Comparison of ENCODE assay signal across 10 mouse cellular contexts in genomic region chr17:48045631-48046030, GRCm38 (mm10). TPM values are rescaled to one million over a fixed set of nuclear protein-coding genes. Genes with fewer than 3 reads are reported as not detected.
DNase-seq lines count a peak whose midpoint lies in the region; ATAC-seq and TF ChIP-seq lines count a peak whose summit lies in the region.
"Had no signal": no experiment of that assay in that cellular context is flagged by ENCODE, and none has a peak within 500 bp of the region (broad histone marks: within the 10 kb centered on the region; RNA-seq: fewer than 3 reads in every experiment).

No protein-coding gene starts in this region.

- no peaks in the 10 kb centered on the region for H3K27me3 ChIP-seq in kidney, adult 2 months (replicated peaks; ENCODE audit: control insufficient read depth, insufficient read depth, low read length)
- H3K27me3 ChIP-seq in kidney, embryonic 16.5 days (ENCODE audit: insufficient read depth, low read length) = no peaks in the 10 kb centered on the region; the same call in 1 of the 2 replicates
- peaks cover 3% of the 10 kb centered on the region for H3K27me3 ChIP-seq in Patski
- H3K27me3 ChIP-seq in liver, embryonic 14.5 days (ENCODE audit: control insufficient read depth, insufficient read depth, low read length) = no peaks in the 10 kb centered on the region
- H3K27me3 ChIP-seq: neural tube, embryonic 12.5 days had no signal

- TF ChIP-seq POLR2A in kidney, adult 2 months (IDR thresholded peaks at IDR 0.05; ENCODE audit: low read depth, low read length) = no peak

- TF ChIP-seq CTCF in kidney, adult 2 months (conservative IDR thresholded peaks at IDR 0.05; ENCODE audit: insufficient read depth, insufficient read length, low read depth, low read length) = peak; percentile 60
- peak; percentile 78 for TF ChIP-seq CTCF in Patski (IDR thresholded peaks at IDR 0.05)
- peak; percentile 86 for TF ChIP-seq CTCF in liver, embryonic 14.5 days (IDR thresholded peaks at IDR 0.05; ENCODE audit: low read depth)

- H3K36me3 ChIP-seq in kidney, adult 2 months (ENCODE audit: control insufficient read depth, insufficient read depth, low read length) = no peaks in the 10 kb centered on the region
- no peaks in the 10 kb centered on the region for H3K36me3 ChIP-seq in kidney, embryonic 16.5 days (ENCODE audit: insufficient read depth, low read length)
- H3K36me3 ChIP-seq in liver, embryonic 14.5 days (replicated peaks; ENCODE audit: control insufficient read depth, insufficient read depth, low read depth) = no peaks in the 10 kb centered on the region
- H3K36me3 ChIP-seq: heart, embryonic 13.5 days; neural tube, embryonic 12.5 days had no signal

- no peak for TF ChIP-seq EP300 in liver, embryonic 14.5 days (IDR thresholded peaks at IDR 0.05; ENCODE audit: low read depth)

- POLR2A ChIA-PET in Patski (lab: Charles Lee) = no interaction called here

- CTCF ChIA-PET in Patski (lab: Charles Lee) = interaction anchor here (0.8 to 1.2 kb wide), 2 partner anchors 12 to 55 kb away, joined by 3 to 4 read pairs; no protein-coding TSS in a partner anchor

- in situ Hi-C loops in Patski (cut with MboI; ENCODE audit: low pct_unique_long_range_greater_than_20kb) = loop anchor here (10.0 kb wide), 1 partner anchor 161 kb away; no protein-coding TSS in a partner anchor

- H3K9me3 ChIP-seq in kidney, embryonic 16.5 days (ENCODE audit: low read length) = no peaks in the 10 kb centered on the region
- H3K9me3 ChIP-seq in liver, embryonic 14.5 days (ENCODE audit: control insufficient read depth, low read length) = no peaks in the 10 kb centered on the region
- H3K9me3 ChIP-seq: heart, embryonic 13.5 days; neural tube, embryonic 12.5 days had no signal

- DNase-seq in kidney, adult 2 months = peak; percentile 65
- DNase-seq in Patski (ENCODE audit: low read depth, low spot score) = no peak
- DNase-seq in cerebellum, postnatal 10 days = peak; percentile 84 to 91
- DNase-seq in liver, embryonic 14.5 days (ENCODE audit: low read depth in 3 of 3, low spot score in 3 of 3) = peak; percentile 30 to 45 (median 35)
- DNase-seq in right cerebral cortex, postnatal 14 days = peak; percentile 78
- DNase-seq in urinary bladder, postnatal 4 days (ENCODE audit: low spot score in 2 of 2) = peak; percentile 51 to 87

- H3K4me1 ChIP-seq in kidney, adult 2 months (ENCODE audit: control insufficient read depth, insufficient read depth, low read length) = no peaks in the 10 kb centered on the region
- H3K4me1 ChIP-seq in kidney, embryonic 16.5 days (ENCODE audit: insufficient read depth, low read length) = peaks cover 13% of the 10 kb centered on the region
- peaks cover 0 to 5% of the 10 kb centered on the region in 2 experiments; a peak in 1 of 4 replicates for H3K4me1 ChIP-seq in liver, embryonic 14.5 days (replicated peaks; ENCODE audit: control insufficient read depth in 2 of 2, insufficient read depth in 2 of 2, low read length in 1 of 2)

- no peak overlapping the region for H3K4me2 ChIP-seq in kidney, embryonic 16.5 days (replicated peaks; ENCODE audit: low read depth, low read length)
- H3K4me2 ChIP-seq in liver, embryonic 14.5 days (ENCODE audit: low read depth) = no peak overlapping the region
- H3K4me2 ChIP-seq: heart, embryonic 13.5 days; neural tube, embryonic 12.5 days had no signal

- 44% methylated on average over 4 of the region's 4 CpGs for WGBS in kidney, adult 2 months
- 41% methylated on average over 4 of the region's 4 CpGs for WGBS in kidney, embryonic 16.5 days
- 25% methylated on average over 4 of the region's 4 CpGs for WGBS in liver, embryonic 14.5 days (ENCODE audit: insufficient replicate concordance)

- no peak overlapping the region for H3K4me3 ChIP-seq in kidney, adult 2 months (ENCODE audit: insufficient read depth, low read depth, low read length)
- H3K4me3 ChIP-seq in kidney, embryonic 16.5 days (ENCODE audit: low read length) = no peak overlapping the region
- H3K4me3 ChIP-seq in liver, embryonic 14.5 days (ENCODE audit: insufficient read depth in 1 of 2, low read depth in 2 of 2, low read length in 2 of 2) = no peak overlapping the region
- H3K4me3 ChIP-seq: heart, embryonic 13.5 days; neural tube, embryonic 12.5 days had no signal

- H3K27ac ChIP-seq in kidney, adult 2 months (ENCODE audit: insufficient read depth, low read depth, low read length) = no peak overlapping the region
- H3K27ac ChIP-seq in kidney, embryonic 16.5 days (ENCODE audit: low read length) = no peak overlapping the region
- H3K27ac ChIP-seq in liver, embryonic 14.5 days = no peak overlapping the region
- H3K27ac ChIP-seq: heart, embryonic 13.5 days; neural tube, embryonic 12.5 days had no signal

- ATAC-seq in kidney, embryonic 16.5 days (ENCODE audit: low FRiP score, low TSS enrichment) = no peak
- no peak for ATAC-seq in Patski
- peak; percentile 22 for ATAC-seq in inflammation-experienced regulatory T-cells, adult 6 months
- no peak for ATAC-seq in liver, embryonic 14.5 days (ENCODE audit: insufficient read depth)

- no peak overlapping the region for H3K9ac ChIP-seq in kidney, embryonic 16.5 days (replicated peaks; ENCODE audit: low read length)
- no peak overlapping the region for H3K9ac ChIP-seq in liver, embryonic 14.5 days (replicated peaks)
- H3K9ac ChIP-seq: heart, embryonic 13.5 days; neural tube, embryonic 12.5 days had no signal

RNA-seq across cellular contexts. Expression of gene 1700122O11Rik, which starts 7.5 kb away (rescaled TPM):
- not detected in 2 replicates for polyA plus RNA-seq in kidney, adult 2 months (2012; rRNA removed)
- polyA plus RNA-seq in kidney, embryonic 16.5 days (2015; fragmentation: Nextera tagmentation; extraction: Ambion mirVana) = not detected in 2 replicates
- polyA plus RNA-seq in Patski (2021) = not detected
- not detected for polyA plus RNA-seq in inflammation-experienced regulatory T-cells, adult 6 months (2017; shearing (Covaris generic))
- polyA plus RNA-seq in liver, embryonic 14.5 days (2012; rRNA removed) = not detected in 2 replicates
- polyA plus RNA-seq in liver, embryonic 14.5 days (2014; fragmentation: Nextera tagmentation; extraction: Ambion mirVana) = not detected in 2 replicates
- polyA plus RNA-seq: heart, embryonic 13.5 days; neural tube, embryonic 12.5 days had no signal

RNA-seq across cellular contexts. Expression of gene 1700067P10Rik, which starts 43.5 kb away (rescaled TPM):
- polyA plus RNA-seq in kidney, adult 2 months (2012; rRNA removed) = not detected in 2 replicates
- polyA plus RNA-seq in kidney, embryonic 16.5 days (2015; fragmentation: Nextera tagmentation; extraction: Ambion mirVana) = not detected in 2 replicates
- polyA plus RNA-seq in Patski (2021) = not detected
- polyA plus RNA-seq in inflammation-experienced regulatory T-cells, adult 6 months (2017; shearing (Covaris generic)) = not detected
- not detected in 2 replicates for polyA plus RNA-seq in liver, embryonic 14.5 days (2012; rRNA removed)
- not detected in 2 replicates for polyA plus RNA-seq in liver, embryonic 14.5 days (2014; fragmentation: Nextera tagmentation; extraction: Ambion mirVana)
- polyA plus RNA-seq: heart, embryonic 13.5 days; neural tube, embryonic 12.5 days had no signal
